Comparison of ENCODE assay signal across 7 mouse cellular contexts in the genomic region with DNA sequence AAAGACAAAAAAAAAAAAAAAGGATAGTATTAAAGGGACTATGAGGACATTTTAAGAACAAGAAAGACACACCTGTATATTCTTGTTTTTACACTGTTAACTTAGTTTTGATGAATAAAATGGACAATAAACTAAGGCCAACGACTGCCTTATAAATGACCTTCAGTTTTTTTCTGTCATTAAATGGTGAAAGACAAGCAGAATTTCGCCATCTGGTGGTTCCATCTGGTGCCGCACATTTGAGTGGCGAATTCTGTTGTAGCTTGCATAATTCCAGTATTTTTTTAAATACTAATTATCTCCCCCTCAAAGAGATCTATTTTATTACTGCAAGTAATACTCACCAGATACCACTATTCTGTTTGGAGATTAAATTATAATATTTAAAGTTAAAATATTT.
DNase-seq lines count a peak whose midpoint lies in the region; ATAC-seq lines count a peak whose summit lies in the region.

No protein-coding gene starts in this region.

- H3K4me1 ChIP-seq in kidney, embryonic 16.5 days (ENCODE audit: insufficient read depth, low read length), result no peaks in the 10 kb centered on the region
- H3K4me1 ChIP-seq in embryonic facial prominence, embryonic 10.5 days, result no peaks in the 10 kb centered on the region

- no peaks in the 10 kb centered on the region for H3K36me3 ChIP-seq in kidney, embryonic 16.5 days (ENCODE audit: insufficient read depth, low read length)
- no peaks in the 10 kb centered on the region for H3K36me3 ChIP-seq in embryonic facial prominence, embryonic 10.5 days (replicated peaks)

- no peaks in the 10 kb centered on the region for H3K9me3 ChIP-seq in kidney, embryonic 16.5 days (ENCODE audit: low read length)
- no peaks in the 10 kb centered on the region for H3K9me3 ChIP-seq in embryonic facial prominence, embryonic 10.5 days

- whole genome bisulfite sequencing in kidney, embryonic 16.5 days, result 47% methylated on average over 4 of the region's 4 CpGs
- WGBS in embryonic facial prominence, embryonic 10.5 days, result 43% methylated on average over 4 of the region's 4 CpGs

- H3K27ac ChIP-seq in kidney, embryonic 16.5 days (ENCODE audit: low read length), result no peak overlapping the region
- H3K27ac ChIP-seq in embryonic facial prominence, embryonic 10.5 days (replicated peaks), result no peak overlapping the region

- intact Hi-C loops in gastrocnemius, postnatal 36 days (cut with DNase I), result no loop called here

- H3K4me2 ChIP-seq in kidney, embryonic 16.5 days (replicated peaks; ENCODE audit: low read depth, low read length), result no peak overlapping the region

- peak; percentile 24 for DNase-seq in kidney, adult 9 months
- peak; percentile 41 for DNase-seq in 416B (ENCODE audit: low read depth)
- DNase-seq in B cell, adult 2 months, result peak; percentile 2 to 9
- peak; percentile 17 for DNase-seq in embryonic facial prominence, embryonic 10.5 days (ENCODE audit: low spot score)
- no peak for DNase-seq in cerebellum, adult 11 months
- no peak for DNase-seq in gastrocnemius, postnatal 36 days

- H3K9ac ChIP-seq in kidney, embryonic 16.5 days (replicated peaks; ENCODE audit: low read length), result no peak overlapping the region

- no peak for ATAC-seq in kidney, embryonic 16.5 days (ENCODE audit: low FRiP score, low TSS enrichment)

- H3K27me3 ChIP-seq in kidney, embryonic 16.5 days (ENCODE audit: insufficient read depth, low read length), result no peaks in the 10 kb centered on the region
- no peaks in the 10 kb centered on the region for H3K27me3 ChIP-seq in embryonic facial prominence, embryonic 10.5 days (replicated peaks; ENCODE audit: low read depth, poor library complexity, severe bottlenecking)

- no peak overlapping the region for H3K4me3 ChIP-seq in kidney, embryonic 16.5 days (ENCODE audit: low read length)
- H3K4me3 ChIP-seq in embryonic facial prominence, embryonic 10.5 days, result no peak overlapping the region

Comparison
In these comparisons a context has a peak if more than half of its experiments do, and no peak if none do; other contexts are left out.
1. DNase-seq: peak in kidney, adult 9 months (single experiment), 416B (single experiment), B cell, adult 2 months (2 of 2) and embryonic facial prominence, embryonic 10.5 days (single experiment); none in cerebellum, adult 11 months (single experiment) and gastrocnemius, postnatal 36 days (0 of 2).